Mouse (Mus musculus): Measurements from ENCODE around the gene Tomm22. TPM values are rescaled to one million over a fixed set of nuclear protein-coding genes. Genes with fewer than 3 reads are reported as not detected.

Tomm22 gene
- 59.4 and 75.8 TPM in 2 replicates for polyA plus RNA-seq (2012; rRNA removed)

DNA sequence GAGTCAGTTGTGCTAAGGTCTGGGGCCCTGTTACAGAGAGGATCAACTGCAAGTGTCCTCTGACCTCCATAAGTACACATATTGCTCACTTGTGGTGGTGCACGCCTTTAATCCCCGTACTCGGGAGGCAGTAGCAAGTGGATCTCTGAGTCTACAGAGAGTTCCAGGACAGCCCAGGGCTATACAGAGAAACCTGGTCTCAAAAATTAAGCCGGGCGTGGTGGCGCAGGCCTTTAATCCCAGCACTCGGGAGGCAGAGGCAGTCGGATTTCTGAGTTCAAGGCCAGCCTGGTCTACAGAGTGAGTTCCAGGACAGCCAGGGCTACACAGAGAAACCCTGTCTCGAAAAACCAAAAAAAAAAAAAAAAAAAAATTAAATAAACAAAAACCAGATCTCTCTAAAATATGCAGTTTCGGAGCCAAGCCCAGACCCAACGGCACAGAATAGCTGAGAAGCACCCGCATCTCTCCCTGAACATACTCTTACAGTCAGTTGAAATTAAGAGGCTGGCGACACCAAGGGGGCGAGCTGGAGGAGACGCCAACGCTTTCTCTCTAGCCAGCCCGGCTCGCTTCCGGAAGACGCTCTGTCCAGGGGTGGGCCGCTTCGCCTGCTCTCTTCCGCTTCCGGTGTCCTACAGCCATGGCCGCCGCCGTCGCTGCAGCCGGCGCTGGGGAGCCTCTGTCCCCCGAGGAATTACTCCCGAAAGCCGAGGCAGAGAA, at the start of gene Tomm22:
TSS of gene Tomm22 (plus strand) at position 613 of the 723 bp plus-strand sequence.

DNA sequence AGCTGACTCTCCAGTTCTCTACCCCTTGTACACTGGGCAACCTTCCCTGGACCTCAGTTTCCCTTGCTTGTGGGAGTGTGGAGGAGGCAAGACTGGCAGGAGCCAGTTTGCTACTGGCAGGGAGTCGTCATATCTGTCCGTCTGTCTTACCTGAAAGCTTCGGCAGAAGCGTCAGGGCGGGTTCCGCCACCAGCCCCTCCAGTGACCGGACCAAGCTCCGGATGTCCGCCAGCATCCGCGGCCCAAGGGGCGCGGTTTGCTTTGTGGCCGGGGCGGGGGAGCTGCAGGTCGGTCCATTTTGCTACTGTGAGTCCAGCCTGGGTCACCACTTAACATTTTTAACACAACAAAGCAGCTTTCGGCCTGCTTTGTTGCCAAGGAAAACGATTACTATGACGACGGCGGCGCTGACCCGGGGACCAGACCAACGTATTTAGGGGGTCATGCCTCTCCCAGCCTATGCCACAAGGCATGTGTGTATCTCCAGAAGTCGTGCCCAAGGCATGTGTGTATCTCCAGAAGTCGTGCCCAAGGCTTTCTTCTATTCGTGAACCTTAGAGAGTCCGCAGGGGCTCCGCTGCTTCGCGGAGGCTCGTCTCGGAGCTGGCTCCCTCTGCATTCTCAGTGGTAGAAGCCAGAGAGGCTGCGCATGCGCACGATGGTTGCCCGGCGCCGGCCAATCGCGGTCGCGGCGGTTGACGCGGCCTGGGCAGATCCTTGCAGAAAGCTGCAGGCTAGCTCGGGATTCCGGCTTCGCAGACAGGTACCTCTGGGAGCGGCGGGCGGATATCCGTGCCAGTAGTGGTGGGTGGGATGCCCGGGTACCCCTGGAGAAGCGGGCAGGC, 11.9 kb upstream of the Tomm22 start, which contains the start of the genes Fam227a and Cby1:
TSS of gene Fam227a (minus strand) at position 426 of the 845 bp plus-strand sequence.
TSS of gene Cby1 (plus strand) at position 669 of the 845 bp plus-strand sequence.

GRCm38 (mm10) chr15:79687646-79688267, 17.1 kb downstream of the Tomm22 start, which contains the start of gene Josd1:
TSS of gene Josd1 (minus strand) at chr15:79687919.

GRCm38 (mm10) chr15:79690426-79691022, 19.9 kb downstream of the Tomm22 start, which contains the start of gene Gtpbp1:
TSS of gene Gtpbp1 (plus strand) at chr15:79690845.

Other genes starting within 250 kb of the Tomm22 start
- 9.3 and 9.7 TPM in 2 replicates for gene Csnk1e, start 215.3 kb upstream of the Tomm22 start, polyA plus RNA-seq (2012; rRNA removed)
- gene Kcnj4, start 165.6 kb upstream of the Tomm22 start, polyA plus RNA-seq (2012; rRNA removed) = 0.01 TPM in 1 of 2 replicates, not detected in the other
- 2.5 and 3.4 TPM in 2 replicates for gene Kdelr3, start 154.4 kb upstream of the Tomm22 start, polyA plus RNA-seq (2012; rRNA removed)
- 99.7 and 119 TPM in 2 replicates for gene Ddx17, start 124.1 kb upstream of the Tomm22 start, polyA plus RNA-seq (2012; rRNA removed)
- gene Dmc1, start 65.8 kb upstream of the Tomm22 start, polyA plus RNA-seq (2012; rRNA removed) = 0.37 and 0.56 TPM in 2 replicates
- gene Fam227a, start 11.9 kb upstream of the Tomm22 start, polyA plus RNA-seq (2012; rRNA removed) = 0.47 and 0.58 TPM in 2 replicates
- 5.4 and 5.5 TPM in 2 replicates for gene Cby1, start 11.7 kb upstream of the Tomm22 start, polyA plus RNA-seq (2012; rRNA removed)
- gene Josd1, start 17.1 kb downstream of the Tomm22 start, polyA plus RNA-seq (2012; rRNA removed) = 17.7 and 22.5 TPM in 2 replicates
- 20.3 and 25.3 TPM in 2 replicates for gene Gtpbp1, start 20.0 kb downstream of the Tomm22 start, polyA plus RNA-seq (2012; rRNA removed)
- gene Sun2, start 71.7 kb downstream of the Tomm22 start, polyA plus RNA-seq (2012; rRNA removed) = 5.3 and 6.8 TPM in 2 replicates
- gene Dnal4, start 107.0 kb downstream of the Tomm22 start, polyA plus RNA-seq (2012; rRNA removed) = 5.7 and 5.9 TPM in 2 replicates
- gene Nptxr, start 133.9 kb downstream of the Tomm22 start, polyA plus RNA-seq (2012; rRNA removed) = 0.10 and 0.11 TPM in 2 replicates
- gene Npcd, start 163.4 kb downstream of the Tomm22 start, polyA plus RNA-seq (2012; rRNA removed) = 0.03 TPM in 1 of 2 replicates, not detected in the other
- 6.3 and 7.2 TPM in 2 replicates for gene Cbx6, start 163.8 kb downstream of the Tomm22 start, polyA plus RNA-seq (2012; rRNA removed)
- gene Apobec3, start 220.8 kb downstream of the Tomm22 start, polyA plus RNA-seq (2012; rRNA removed) = 27.3 and 33.4 TPM in 2 replicates

All from liver, embryonic 14 days (tissue).